Mouse (Mus musculus): Measurements from ENCODE around the gene Sugct.

Gene Sugct

DNA sequence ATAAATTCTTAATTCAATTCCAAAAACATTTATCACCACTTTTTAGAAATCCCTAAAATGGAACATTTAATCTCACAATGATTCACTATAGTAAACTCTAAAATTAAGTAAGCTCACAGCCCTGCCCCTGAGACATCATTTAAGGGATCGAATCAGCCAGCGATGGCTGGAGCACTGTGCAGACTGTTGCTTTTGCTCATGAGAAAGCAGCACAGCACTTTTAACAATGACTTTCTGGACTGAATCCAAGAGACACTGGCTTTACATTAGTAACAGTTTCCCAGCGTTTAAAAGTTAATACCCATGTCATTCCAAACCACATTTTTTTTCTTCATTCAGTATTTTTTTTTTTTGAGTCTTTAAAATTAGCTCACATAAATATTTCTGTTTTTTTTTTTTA, 398.9 kb downstream of the Sugct start:
- DNase-seq (ENCODE audit: low spot score in 2 of 2): no peak

DNA sequence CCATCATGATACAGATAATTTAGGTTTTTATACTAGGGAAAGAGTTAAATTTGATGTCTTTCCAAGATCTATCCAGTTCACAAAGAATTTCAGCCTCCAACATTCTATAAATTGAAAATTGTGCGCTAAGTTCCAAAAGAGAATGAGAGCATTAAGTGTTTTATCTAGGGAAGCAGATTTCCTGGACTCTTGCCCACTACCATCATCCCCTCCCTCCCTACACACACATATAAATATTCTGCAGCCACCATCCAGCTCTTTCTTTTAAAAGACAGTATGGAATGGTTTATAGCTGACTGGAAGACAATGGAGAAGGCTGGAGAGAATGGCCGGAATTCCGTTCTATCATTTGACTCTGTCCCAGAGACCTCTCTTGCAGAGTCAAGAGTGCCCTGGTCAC, 404.3 kb downstream of the Sugct start:
- no peak for DNase-seq (ENCODE audit: low spot score in 2 of 2)

- DNase-seq (ENCODE audit: low spot score in 2 of 2): no peak
Measured at GRCm38 (mm10) chr13:17288377-17288776, 407.0 kb downstream of the Sugct start.

DNA sequence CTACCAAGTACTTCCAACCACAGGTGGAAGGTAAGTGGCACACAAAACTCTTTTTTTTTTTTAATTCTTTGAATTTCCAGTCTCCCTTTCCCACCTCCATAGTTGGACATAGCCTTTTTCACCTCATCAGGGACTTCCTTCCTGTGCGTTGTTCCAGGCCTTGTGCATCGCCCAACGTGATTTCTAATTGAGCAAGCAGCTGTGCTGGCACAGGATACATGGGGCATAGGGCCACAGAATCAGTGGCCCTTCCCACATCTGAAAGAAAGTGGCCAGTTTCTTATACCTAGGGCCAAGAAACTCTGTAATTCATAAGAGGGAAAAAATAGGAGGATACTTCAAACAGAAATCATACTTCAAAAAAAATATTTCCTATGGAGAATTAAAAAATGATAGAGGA, 449.4 kb downstream of the Sugct start:
- DNase-seq (ENCODE audit: low spot score in 2 of 2): no peak

- DNase-seq (ENCODE audit: low spot score in 2 of 2): no peak
Measured at GRCm38 (mm10) chr13:17216524-17216923, 478.8 kb downstream of the Sugct start.

- no peak for DNase-seq (ENCODE audit: low spot score in 2 of 2)
Measured at GRCm38 (mm10) chr13:17212681-17213080, 482.7 kb downstream of the Sugct start.

DNA sequence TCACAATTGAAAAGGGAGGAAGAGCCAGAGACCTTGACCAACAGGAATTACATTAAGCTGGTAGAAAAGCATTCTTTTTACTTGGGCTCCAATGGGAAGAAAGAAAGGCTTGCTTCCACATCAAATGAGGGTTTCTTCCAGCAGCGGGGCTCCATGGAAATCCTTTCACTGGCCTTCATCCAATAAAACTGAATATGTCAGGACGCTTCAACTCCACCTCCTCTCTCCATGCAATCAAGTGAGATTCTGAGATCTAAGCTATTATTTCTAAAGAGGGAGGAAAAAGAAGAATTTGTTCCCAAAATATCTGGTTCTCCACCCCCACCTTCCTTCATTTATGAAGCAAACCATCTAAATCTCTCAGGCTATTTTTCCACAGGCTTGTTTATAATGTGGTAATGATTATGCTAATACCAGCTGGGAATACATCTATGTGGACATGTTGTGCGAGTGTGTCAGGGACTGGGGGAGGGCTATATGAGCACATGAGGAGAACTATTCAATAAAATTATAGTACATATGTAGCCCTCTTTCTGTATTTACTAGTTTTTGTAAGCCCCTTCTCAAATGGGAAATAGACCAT, 505.1 kb downstream of the Sugct start:
- no peak for DNase-seq (ENCODE audit: low spot score in 2 of 2)

DNA sequence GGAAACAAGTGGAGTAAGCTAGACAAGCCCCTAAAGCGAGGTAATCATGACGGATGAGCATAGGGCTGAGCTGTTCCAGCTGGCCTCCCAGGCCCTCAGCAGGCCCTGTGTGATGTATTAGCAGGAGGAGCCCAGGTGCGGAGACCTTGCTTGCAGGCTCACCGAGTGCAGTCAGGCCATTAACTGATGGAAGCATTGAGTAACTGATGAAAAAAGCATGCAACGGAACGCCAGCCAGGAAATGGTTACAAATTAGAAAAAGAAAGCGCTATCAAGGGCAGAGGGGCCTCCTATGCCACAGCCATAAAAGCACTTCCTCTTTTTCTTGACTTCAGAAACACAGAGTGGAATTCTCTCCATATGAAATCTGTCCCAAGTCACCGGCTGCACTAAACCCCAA, 510.1 kb downstream of the Sugct start:
- DNase-seq (ENCODE audit: low spot score in 2 of 2): no peak

DNA sequence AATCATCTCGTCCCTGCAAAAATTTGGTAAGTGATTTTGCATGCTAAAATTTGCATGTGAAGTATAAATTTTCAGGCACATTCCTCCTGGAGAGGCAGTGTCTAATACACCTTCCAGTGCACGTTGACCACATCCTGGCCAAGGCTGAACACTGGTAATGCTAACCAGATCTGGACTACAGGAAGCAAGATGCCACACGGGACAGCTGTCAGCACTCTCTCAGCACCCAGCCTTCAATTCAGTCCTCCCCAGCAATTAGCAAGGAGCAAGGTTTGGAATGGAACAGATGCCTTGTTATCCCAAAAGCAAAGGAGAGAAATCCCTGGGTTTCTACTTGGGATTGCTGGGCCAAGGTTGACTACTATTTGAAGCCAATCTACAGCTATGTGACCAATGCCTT, 529.4 kb downstream of the Sugct start:
- no peak for DNase-seq (ENCODE audit: low spot score in 2 of 2)

- no peak for DNase-seq (ENCODE audit: low spot score in 2 of 2)
Measured at GRCm38 (mm10) chr13:17164721-17165120, 530.6 kb downstream of the Sugct start.

- no peak for DNase-seq (ENCODE audit: low spot score in 2 of 2)
Measured at GRCm38 (mm10) chr13:17146441-17146992, 548.8 kb downstream of the Sugct start.

GRCm38 (mm10) chr13:17116073-17116472, 579.3 kb downstream of the Sugct start:
- DNase-seq (ENCODE audit: low spot score in 2 of 2): no peak

- no peak for DNase-seq (ENCODE audit: low spot score in 2 of 2)
Measured at GRCm38 (mm10) chr13:17102372-17102771, 593.0 kb downstream of the Sugct start.

- DNase-seq (ENCODE audit: low spot score in 2 of 2): no peak
Measured at GRCm38 (mm10) chr13:17086547-17086946, 608.8 kb downstream of the Sugct start.

GRCm38 (mm10) chr13:17086146-17086545, 609.2 kb downstream of the Sugct start:
- no peak for DNase-seq (ENCODE audit: low spot score in 2 of 2)

- no peak for DNase-seq (ENCODE audit: low spot score in 2 of 2)
Measured at GRCm38 (mm10) chr13:17084946-17085852, 610.2 kb downstream of the Sugct start.

- no peak for DNase-seq (ENCODE audit: low spot score in 2 of 2)
Measured at GRCm38 (mm10) chr13:17081618-17082017, 613.7 kb downstream of the Sugct start.

DNA sequence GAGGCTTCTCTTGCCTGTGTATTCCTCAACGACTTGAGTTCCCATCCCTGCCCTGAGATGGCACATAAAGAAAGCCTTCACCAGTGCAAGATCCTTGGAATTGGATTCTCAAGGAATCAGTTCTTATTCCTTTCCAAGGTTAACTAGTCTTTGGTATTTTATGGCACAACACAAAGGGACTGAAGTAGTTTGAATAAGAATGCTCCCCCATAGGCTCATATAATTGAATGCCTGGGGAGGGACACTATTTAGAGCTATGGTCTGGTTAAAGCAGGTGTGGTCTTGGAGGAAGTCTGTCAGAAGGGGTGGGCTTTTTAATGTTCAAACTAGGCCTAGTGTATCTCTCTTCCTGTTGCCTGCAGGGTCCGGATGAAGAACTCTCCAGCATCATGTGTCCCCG, 629.8 kb downstream of the Sugct start:
- no peak for DNase-seq (ENCODE audit: low spot score in 2 of 2)

GRCm38 (mm10) chr13:17056650-17057049, 638.7 kb downstream of the Sugct start:
- DNase-seq (ENCODE audit: low spot score in 2 of 2): no peak

DNA sequence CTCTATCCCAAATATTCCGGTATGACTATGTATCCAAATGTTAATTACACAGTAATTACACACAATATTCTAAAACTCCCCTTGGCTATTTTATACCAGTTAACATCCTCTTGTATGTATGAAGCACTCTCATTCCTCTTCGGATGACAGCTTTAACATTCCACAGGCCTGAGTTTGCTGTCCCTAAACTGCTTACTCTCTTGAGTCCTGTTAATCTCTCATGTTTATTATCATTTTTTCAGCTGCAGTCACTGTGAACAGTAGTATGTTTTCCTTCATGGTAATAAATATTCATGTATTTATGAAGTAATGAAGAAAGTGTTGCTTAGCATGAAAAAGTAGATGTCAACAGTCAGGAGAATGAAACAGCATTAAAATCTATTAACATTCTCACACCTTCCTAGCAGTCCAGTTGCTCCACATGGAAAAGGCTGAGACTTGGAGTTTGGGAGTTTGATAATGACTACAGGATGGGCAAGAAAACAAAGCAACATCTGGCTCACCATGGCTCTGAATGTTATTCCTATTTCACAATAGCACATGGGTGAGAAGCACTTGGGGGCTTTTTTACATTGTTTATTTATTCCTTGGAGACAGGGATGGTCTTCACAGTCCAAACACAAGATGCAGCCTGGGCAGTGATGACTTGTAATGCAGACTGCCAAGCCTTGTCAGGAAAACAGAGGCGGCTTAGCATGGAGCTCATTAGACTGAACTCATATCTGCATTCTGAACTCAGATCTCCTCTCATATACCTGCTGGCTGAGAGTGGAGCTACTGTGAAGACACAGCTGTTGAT, 651.7 kb downstream of the Sugct start:
- no peak for DNase-seq (ENCODE audit: low spot score in 2 of 2)

- DNase-seq (ENCODE audit: low spot score in 2 of 2): no peak
Measured at GRCm38 (mm10) chr13:17042332-17042731, 653.0 kb downstream of the Sugct start.

DNA sequence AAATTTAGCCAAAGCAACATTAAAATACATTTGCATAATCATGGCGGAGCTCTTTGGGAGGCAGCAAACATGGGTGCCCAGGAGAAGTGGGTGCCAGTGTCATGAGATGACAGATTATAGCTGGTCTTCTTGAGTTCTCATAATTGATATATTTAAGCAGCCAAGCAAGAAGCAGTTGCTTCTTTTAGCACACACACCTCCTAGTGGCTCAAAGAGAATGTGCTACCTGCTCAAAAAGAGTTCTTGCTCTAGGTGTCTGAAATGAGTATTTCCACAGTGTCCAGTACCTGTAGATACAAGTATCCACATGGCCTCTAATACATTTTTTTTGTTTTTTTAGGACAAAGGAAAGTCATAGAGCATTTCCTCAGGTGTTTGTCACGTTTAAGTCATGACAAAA, 655.6 kb downstream of the Sugct start:
- no peak for DNase-seq (ENCODE audit: low spot score in 2 of 2)

All from urinary bladder, adult 18-20 months (tissue).